Mouse (Mus musculus) myocyte (in vitro differentiated cells): ENCODE measurements at regions not wholly inside any gene's neighbourhood (a gene's known extent, or its start where the extent isn't known, plus 50 kb on each side); places are given as distances from the start of the nearest gene placed in this dataset.

Experiments
- H3K27me3 ChIP-seq: one replicate; pipeline ENCODE4 v1.6.1; 2011; ENCODE audit not compliant: control insufficient read depth, insufficient read depth, insufficient read length
- H3K36me3 ChIP-seq: one replicate; pipeline ENCODE4 v1.6.1; 2011; ENCODE audit not compliant: control insufficient read depth, insufficient read depth
- H3K4me2 ChIP-seq: one replicate; pipeline ENCODE4 v1.6.1; 2011; ENCODE audit warnings: low read depth, control low read depth
- H3K4me3 ChIP-seq: one replicate; pipeline ENCODE4 v1.5.1; 2011; ENCODE audit warnings: mild to moderate bottlenecking, control low read depth, moderate library complexity
- H3K79me2 ChIP-seq: one replicate; pipeline ENCODE4 v1.6.1; 2011; ENCODE audit not compliant: control insufficient read depth, insufficient read depth
- H3ac ChIP-seq: one replicate; pipeline ENCODE4 v1.6.1; 2011; ENCODE audit not compliant: control insufficient read depth, insufficient read length
- CEBPB ChIP-seq: IDR thresholded peaks from 2 replicates; pipeline ENCODE4 v1.6.1; 2011; ENCODE audit warnings: mild to moderate bottlenecking, moderate library complexity; ENCODE audit not compliant: poor library complexity, insufficient read depth, severe bottlenecking
- E2F4 ChIP-seq: IDR thresholded peaks from one replicate; pipeline ENCODE4 v1.6.1; 2011; ENCODE audit warnings: mild to moderate bottlenecking, control low read depth, moderate library complexity; ENCODE audit not compliant: insufficient read depth
- MAX ChIP-seq: IDR thresholded peaks from one replicate; pipeline ENCODE4 v1.6.1; 2011; ENCODE audit warnings: low read depth, mild to moderate bottlenecking, control low read depth
- MYOD1 ChIP-seq, 3 experiments: IDR thresholded peaks; one replicate each; pipeline ENCODE4 v1.6.1; 2011; ENCODE audit warnings: control low read depth in 2 of 3, low read depth in 2 of 3, mild to moderate bottlenecking in 2 of 3, moderate library complexity in 1 of 3; ENCODE audit not compliant: insufficient read length in 2 of 3, control insufficient read depth in 1 of 3
- MYOG ChIP-seq, 3 experiments: IDR thresholded peaks; one replicate each; pipeline ENCODE4 v1.6.1; 2011; ENCODE audit warnings: control low read depth in 2 of 3, low read depth in 2 of 3, mild to moderate bottlenecking in 2 of 3; ENCODE audit not compliant: insufficient read length in 2 of 3, control insufficient read depth in 1 of 3, insufficient read depth in 1 of 3
- POLR2A ChIP-seq: IDR thresholded peaks from one replicate; pipeline ENCODE4 v1.6.1; 2011; ENCODE audit warnings: low read depth, mild to moderate bottlenecking, control low read depth, moderate library complexity; ENCODE audit not compliant: insufficient read length
- POLR2AphosphoS2 ChIP-seq: IDR thresholded peaks from one replicate; pipeline ENCODE4 v1.6.1; 2011; ENCODE audit warnings: low read depth, control low read depth; ENCODE audit not compliant: insufficient read length
- REST ChIP-seq: IDR thresholded peaks from one replicate; pipeline ENCODE4 v1.6.1; 2011; ENCODE audit warnings: mild to moderate bottlenecking, control low read depth, moderate library complexity; ENCODE audit not compliant: insufficient read depth, insufficient read length
- SRF ChIP-seq: IDR thresholded peaks from one replicate; pipeline ENCODE4 v1.6.1; 2011; ENCODE audit warnings: low read depth; ENCODE audit not compliant: control insufficient read depth, insufficient read length
- TCF12 ChIP-seq: IDR thresholded peaks from one replicate; pipeline ENCODE4 v1.6.1; 2011; ENCODE audit warnings: mild to moderate bottlenecking, control low read depth; ENCODE audit not compliant: poor library complexity, insufficient read depth, severe bottlenecking
- TCF3 ChIP-seq: IDR thresholded peaks from one replicate; pipeline ENCODE4 v1.6.1; 2011; ENCODE audit warnings: low read depth, control low read depth; ENCODE audit not compliant: insufficient read length
- USF1 ChIP-seq: IDR thresholded peaks from one replicate; pipeline ENCODE4 v1.6.1; 2011; ENCODE audit warnings: low read depth, mild to moderate bottlenecking, control low read depth, moderate library complexity

- Histone ChIP-seq H3K27me3 (no peaks in the 10 kb centered on the region), H3K36me3 (no peaks in the 10 kb centered on the region), H3K79me2 (no peaks in the 10 kb centered on the region), H3ac (no peak overlapping the region), H3K4me3 (no peak overlapping the region), H3K4me2 (no peak overlapping the region)
- no peak for TF ChIP-seq MAX
- no peak for TF ChIP-seq POLR2AphosphoS2
- no peak for TF ChIP-seq E2F4
- no peak for TF ChIP-seq CEBPB
- TF ChIP-seq POLR2A = no peak
- TF ChIP-seq USF1 = no peak
- TF ChIP-seq TCF12 = no peak
- no peak for TF ChIP-seq MYOD1 (IDR thresholded peaks at IDR 0.05; ENCODE audit: control insufficient read depth in 1 of 3, insufficient read length in 2 of 3, low read depth in 2 of 3)
- no peak for TF ChIP-seq REST
- TF ChIP-seq SRF = no peak
- TF ChIP-seq MYOG (IDR thresholded peaks at IDR 0.05; ENCODE audit: control insufficient read depth in 1 of 3, insufficient read depth in 1 of 3, insufficient read length in 2 of 3, low read depth in 2 of 3) = no peak
- TF ChIP-seq TCF3 = no peak
These were observed 464.5 kb downstream of the Nuf2 start for GRCm38 (mm10) chr1:169066795-169067194.

- no peak overlapping the region for H3K4me3 ChIP-seq
- H3K36me3 ChIP-seq = no peaks in the 10 kb centered on the region
- H3K79me2 ChIP-seq = no peaks in the 10 kb centered on the region
- no peaks in the 10 kb centered on the region for H3K27me3 ChIP-seq
- no peak overlapping the region for H3K4me2 ChIP-seq
- no peak overlapping the region for H3ac ChIP-seq
- TF ChIP-seq REST (no peak), USF1 (no peak), MYOD1 (IDR thresholded peaks at IDR 0.05; ENCODE audit: control insufficient read depth in 1 of 3, insufficient read length in 2 of 3, low read depth in 2 of 3) (no peak), TCF12 (no peak), POLR2AphosphoS2 (no peak), MAX (no peak), POLR2A (no peak), SRF (no peak), CEBPB (no peak), TCF3 (no peak), MYOG (IDR thresholded peaks at IDR 0.05; ENCODE audit: control insufficient read depth in 1 of 3, insufficient read depth in 1 of 3, insufficient read length in 2 of 3, low read depth in 2 of 3) (no peak), E2F4 (no peak)
These were observed 470.6 kb downstream of the Nuf2 start for GRCm38 (mm10) chr1:169060627-169061026.

- Histone ChIP-seq H3K36me3 (no peaks in the 10 kb centered on the region), H3K4me3 (no peak overlapping the region), H3ac (no peak overlapping the region), H3K4me2 (no peak overlapping the region), H3K27me3 (no peaks in the 10 kb centered on the region), H3K79me2 (no peaks in the 10 kb centered on the region)
- TF ChIP-seq E2F4 = no peak
- TF ChIP-seq SRF = no peak
- TF ChIP-seq MYOG (IDR thresholded peaks at IDR 0.05; ENCODE audit: control insufficient read depth in 1 of 3, insufficient read depth in 1 of 3, insufficient read length in 2 of 3, low read depth in 2 of 3) = no peak
- TF ChIP-seq TCF12 = no peak
- no peak for TF ChIP-seq MYOD1 (IDR thresholded peaks at IDR 0.05; ENCODE audit: control insufficient read depth in 1 of 3, insufficient read length in 2 of 3, low read depth in 2 of 3)
- no peak for TF ChIP-seq POLR2AphosphoS2
- TF ChIP-seq TCF3 = no peak
- no peak for TF ChIP-seq CEBPB
- TF ChIP-seq REST = no peak
- no peak for TF ChIP-seq USF1
- TF ChIP-seq MAX = no peak
- TF ChIP-seq POLR2A = no peak
These were observed 471.1 kb downstream of the Nuf2 start for GRCm38 (mm10) chr1:169060145-169060544.

- H3K4me2 ChIP-seq = no peak overlapping the region
- H3K79me2 ChIP-seq = no peaks in the 10 kb centered on the region
- no peaks in the 10 kb centered on the region for H3K27me3 ChIP-seq
- H3K4me3 ChIP-seq = no peak overlapping the region
- H3ac ChIP-seq = no peak overlapping the region
- TF ChIP-seq SRF (no peak), POLR2AphosphoS2 (no peak), REST (no peak), MYOD1 (IDR thresholded peaks at IDR 0.05; ENCODE audit: control insufficient read depth in 1 of 3, insufficient read length in 2 of 3, low read depth in 2 of 3) (no peak), USF1 (no peak), MAX (no peak), E2F4 (no peak), TCF12 (no peak), POLR2A (no peak)
- H3K36me3 ChIP-seq = no peaks in the 10 kb centered on the region
These were observed 479.4 kb downstream of the Nuf2 start for GRCm38 (mm10) chr1:169051863-169052257.
